Mouse (Mus musculus) neural tube, embryonic 13.5 days (tissue): ENCODE data around the gene 1700008O03Rik. TPM values are rescaled to one million over a fixed set of nuclear protein-coding genes. Genes with fewer than 3 reads are reported as not detected.

ENCODE experiments used
- ATAC-seq: fragments of 200-750 bp; cut with Nextera tagmentation; 2 replicates; pipeline ENCODE4 v1.8.0; 2017; ENCODE audit warnings: low read depth, mild to moderate bottlenecking, moderate TSS enrichment, moderate library complexity
- H3K27ac ChIP-seq: fragments of 300-500 bp; sonication (generic); replicated peaks from 2 replicates; pipeline ENCODE4 v1.5.1; 2015; ENCODE audit warnings: moderate library complexity, mild to moderate bottlenecking, inconsistent platforms
- H3K27me3 ChIP-seq: fragments of 300-500 bp; sonication (generic); 2 replicates; pipeline ENCODE4 v1.6.1; 2015; ENCODE audit warnings: mild to moderate bottlenecking, inconsistent platforms
- H3K36me3 ChIP-seq: fragments of 300-500 bp; sonication (generic); 2 replicates; pipeline ENCODE4 v1.6.1; 2015; ENCODE audit warnings: mild to moderate bottlenecking, inconsistent platforms
- H3K4me1 ChIP-seq: fragments of 300-500 bp; sonication (generic); replicated peaks from 2 replicates; pipeline ENCODE4 v1.6.1; 2015; ENCODE audit warnings: inconsistent platforms
- H3K4me2 ChIP-seq: fragments of 300-500 bp; sonication (generic); 2 replicates; pipeline ENCODE4 v1.6.1; 2015; ENCODE audit warnings: inconsistent platforms, mild to moderate bottlenecking, moderate library complexity
- H3K4me3 ChIP-seq: fragments of 300-500 bp; sonication (generic); 2 replicates; pipeline ENCODE4 v1.5.1; 2015; ENCODE audit warnings: mild to moderate bottlenecking, inconsistent platforms
- H3K9ac ChIP-seq: fragments of 300-500 bp; sonication (generic); 2 replicates; pipeline ENCODE4 v1.6.1; 2015; ENCODE audit warnings: moderate library complexity, mild to moderate bottlenecking, inconsistent platforms
- H3K9me3 ChIP-seq: fragments of 300-500 bp; sonication (generic); 2 replicates; pipeline ENCODE4 v1.6.1; 2016; ENCODE audit warnings: inconsistent platforms
- WGBS: fragments of 180-500 bp; shearing (Covaris S2); methylation state at CpG from one replicate; pipeline ENCODE4 v1.1.7; 2015; 5-methylcytosine and 5-hydroxymethylcytosine counted together
- polyA plus RNA-seq: library from polyadenylated mRNA; unstranded; fragments of >200 nt; fragmentation: Nextera tagmentation; extraction: Ambion mirVana; gene quantifications from 2 replicates; pipeline ENCODE4 v1.2.1, GENCODE M21; 2015

Gene 1700008O03Rik
- polyA plus RNA-seq = 1.0 and 1.5 TPM in 2 replicates

DNA sequence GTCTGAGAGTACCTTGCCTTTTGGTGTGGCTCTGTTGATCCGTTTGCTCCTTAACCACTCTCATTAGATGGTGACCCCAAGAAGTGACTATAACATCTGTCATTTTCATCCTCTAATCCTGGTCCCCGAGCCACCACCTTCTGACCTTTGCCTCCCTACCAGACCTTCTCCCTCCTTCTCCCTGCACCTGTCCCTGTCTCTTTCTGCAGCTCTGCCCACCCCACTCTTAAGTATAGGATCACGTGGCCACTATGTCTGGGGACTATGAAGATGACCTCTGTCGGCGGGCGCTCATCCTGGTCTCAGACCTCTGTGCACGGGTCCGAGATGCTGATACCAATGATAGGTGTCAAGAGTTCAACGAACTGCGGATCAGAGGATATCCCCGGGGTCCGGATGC is at the start of gene 1700008O03Rik:
1700008O03Rik (minus strand) TSS at position 101 of the 400 bp plus-strand sequence.
- Histone ChIP-seq H3K4me2 (peak within 1 kb of the TSS; percentile 92), H3K4me3 (peak within 1 kb of the TSS; percentile 54), H3K36me3 (no peaks in the 10 kb centered on the region), H3K27ac (no peak within 1 kb of the TSS), H3K4me1 (peaks cover 24% of the 10 kb centered on the region), H3K9me3 (no peaks in the 10 kb centered on the region), H3K9ac (peak within 1 kb of the TSS; percentile 80), H3K27me3 (peaks cover 27% of the 10 kb centered on the region)
- 78% methylated on average over 12 of the region's 12 CpGs for WGBS
- no peak for ATAC-seq

GRCm38 (mm10) chr7:44434089-44434488 is 48.5 kb upstream of the 1700008O03Rik start:
- no peak overlapping the region for H3K9ac ChIP-seq
- no peak overlapping the region for H3K4me3 ChIP-seq
- no peak for ATAC-seq
- H3K27ac ChIP-seq = no peak overlapping the region
- WGBS = 73% methylated on average over 9 of the region's 9 CpGs
- 0 out of 2 replicates have a peak, but pooled peaks cover 13% of the 10 kb centered on the region for H3K36me3 ChIP-seq
- no peaks in the 10 kb centered on the region for H3K27me3 ChIP-seq
- peaks cover 63% of the 10 kb centered on the region for H3K4me1 ChIP-seq
- no peak overlapping the region for H3K4me2 ChIP-seq
- no peaks in the 10 kb centered on the region for H3K9me3 ChIP-seq

DNA sequence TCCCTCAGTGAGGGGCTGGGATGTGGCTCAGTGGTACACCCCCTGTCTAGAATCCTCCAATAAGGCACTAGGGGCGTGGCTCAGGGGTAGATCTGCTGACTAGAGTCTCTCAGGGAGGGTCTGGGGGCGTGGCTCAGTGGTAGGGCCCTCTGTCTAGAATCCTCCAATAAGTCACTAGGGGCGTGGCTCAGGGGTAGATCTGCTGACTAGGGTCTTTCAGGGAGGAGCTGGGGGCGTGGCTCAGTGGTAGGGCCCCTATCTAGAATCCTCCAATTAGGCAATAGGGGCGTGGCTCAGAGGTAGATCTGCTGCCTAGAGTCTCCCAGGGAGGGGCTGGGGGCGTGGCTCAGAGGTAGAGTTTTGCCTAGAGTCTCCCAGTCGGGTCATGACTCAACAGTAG is 47.8 kb upstream of the 1700008O03Rik start:
- Histone ChIP-seq H3K9me3 (no peaks in the 10 kb centered on the region), H3K36me3 (0 out of 2 replicates have a peak, but pooled peaks cover 13% of the 10 kb centered on the region), H3K4me1 (peaks cover 62% of the 10 kb centered on the region), H3K9ac (no peak overlapping the region), H3K4me3 (no peak overlapping the region), H3K27me3 (no peaks in the 10 kb centered on the region), H3K27ac (no peak overlapping the region), H3K4me2 (no peak overlapping the region)
- ATAC-seq = 0 out of 2 replicates have a peak, but pooled peaks have one; percentile 4
- WGBS = 5% methylated on average over 7 of the region's 7 CpGs

DNA sequence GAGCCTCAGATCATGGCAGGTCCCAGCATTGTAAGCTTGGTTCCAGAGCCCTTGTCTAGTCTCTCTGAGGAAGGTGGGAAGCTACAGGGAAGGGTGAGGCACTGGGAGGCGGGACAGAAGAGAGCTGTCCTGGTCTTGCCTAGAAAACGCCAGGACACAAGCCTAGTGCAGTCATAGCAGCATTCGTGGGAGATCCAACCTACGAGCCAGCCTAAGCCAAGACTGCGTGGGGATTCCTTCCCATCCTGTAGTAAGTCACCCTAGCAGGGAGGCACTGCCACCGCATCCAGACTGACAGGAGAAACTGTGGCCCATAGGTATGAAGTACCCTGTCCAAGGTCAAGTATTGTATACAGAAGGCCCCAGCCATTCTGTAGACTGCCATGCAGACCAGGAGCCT is 46.9 kb upstream of the 1700008O03Rik start:
- no peak for ATAC-seq
- H3K27ac ChIP-seq = 0 out of 2 replicates have a peak overlapping the region, but pooled peaks have one; percentile 30
- no peaks in the 10 kb centered on the region for H3K27me3 ChIP-seq
- H3K4me1 ChIP-seq = peaks cover 62% of the 10 kb centered on the region
- no peak overlapping the region for H3K4me2 ChIP-seq
- H3K9ac ChIP-seq = peak overlapping the region; percentile 26; the same call in 1 of the 2 replicates
- H3K9me3 ChIP-seq = no peaks in the 10 kb centered on the region
- 0 out of 2 replicates have a peak, but pooled peaks cover 13% of the 10 kb centered on the region for H3K36me3 ChIP-seq
- WGBS = 76% methylated on average over 6 of the region's 6 CpGs
- no peak overlapping the region for H3K4me3 ChIP-seq

DNA sequence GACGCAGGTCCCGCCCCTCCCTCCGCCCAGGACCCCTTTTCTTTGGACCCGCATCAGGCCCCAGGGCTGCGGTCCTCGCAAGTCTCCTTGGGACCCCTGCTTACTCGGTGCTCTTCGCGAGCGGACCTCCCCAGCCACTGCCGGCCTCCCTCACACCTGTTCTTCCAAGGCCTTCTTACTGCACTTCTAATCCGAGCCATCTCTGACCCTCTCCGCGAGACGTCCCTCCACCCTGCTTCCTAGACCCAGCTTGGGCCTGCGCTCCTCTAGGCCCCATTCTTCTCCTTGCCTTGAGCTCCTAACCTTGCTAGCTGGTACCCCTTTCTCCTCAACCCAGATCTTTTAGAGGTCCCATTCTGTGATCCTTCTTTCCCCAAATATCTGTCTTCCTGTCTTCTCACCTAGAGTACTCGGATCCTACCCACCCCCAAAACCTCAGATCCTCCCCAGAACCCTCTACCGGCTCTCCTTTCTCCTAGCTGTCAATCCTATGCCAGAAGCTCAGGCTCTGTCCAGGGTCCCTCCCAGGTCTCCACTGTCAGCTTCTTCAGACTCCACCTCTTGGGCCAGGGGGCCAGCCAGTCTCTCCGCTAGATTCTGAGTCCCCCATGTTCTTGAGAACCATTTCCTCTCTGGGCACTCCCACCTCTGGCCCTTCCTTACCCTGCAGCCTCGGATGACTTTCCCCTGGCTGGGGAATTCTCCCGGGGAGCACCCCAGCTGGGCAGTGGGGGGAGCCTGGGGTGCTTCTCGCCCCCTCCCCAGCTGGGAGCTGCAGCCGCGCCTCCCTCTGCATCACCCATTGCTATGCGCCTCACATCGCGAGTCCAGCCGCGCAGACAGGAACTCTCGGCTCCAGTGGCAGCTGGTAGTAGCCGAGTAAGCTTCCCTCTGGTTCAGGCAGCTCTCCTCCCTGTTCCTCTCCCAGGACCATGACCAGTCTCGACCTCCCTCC is 44.2 kb upstream of the 1700008O03Rik start:
- ATAC-seq = peak; percentile 19
- peak overlapping the region; percentile 94 for H3K4me2 ChIP-seq
- H3K4me1 ChIP-seq = peaks cover 63% of the 10 kb centered on the region
- H3K9ac ChIP-seq = peak overlapping the region; percentile 97
- WGBS = 2% methylated on average over 29 of the region's 32 CpGs
- H3K4me3 ChIP-seq = peak overlapping the region; percentile 77
- 0 out of 2 replicates have a peak, but pooled peaks cover 2% of the 10 kb centered on the region for H3K36me3 ChIP-seq
- H3K27me3 ChIP-seq = no peaks in the 10 kb centered on the region
- H3K9me3 ChIP-seq = no peaks in the 10 kb centered on the region
- peak overlapping the region; percentile 99 for H3K27ac ChIP-seq

GRCm38 (mm10) chr7:44428968-44429521 is 43.4 kb upstream of the 1700008O03Rik start, which contains the start of gene Lrrc4b:
Gene Lrrc4b, plus strand, starts transcription at chr7:44429018.
- Histone ChIP-seq H3K27ac (peak within 1 kb of the TSS; percentile 99), H3K4me3 (peak within 1 kb of the TSS; percentile 77), H3K4me1 (peaks cover 60% of the 10 kb centered on the region), H3K36me3 (no peaks in the 10 kb centered on the region), H3K27me3 (no peaks in the 10 kb centered on the region), H3K9me3 (no peaks in the 10 kb centered on the region), H3K4me2 (peak within 1 kb of the TSS; percentile 94), H3K9ac (peak within 1 kb of the TSS; percentile 97)
- ATAC-seq = peak; percentile 62
- under 1% methylated on average over 49 of the region's 69 CpGs for WGBS

DNA sequence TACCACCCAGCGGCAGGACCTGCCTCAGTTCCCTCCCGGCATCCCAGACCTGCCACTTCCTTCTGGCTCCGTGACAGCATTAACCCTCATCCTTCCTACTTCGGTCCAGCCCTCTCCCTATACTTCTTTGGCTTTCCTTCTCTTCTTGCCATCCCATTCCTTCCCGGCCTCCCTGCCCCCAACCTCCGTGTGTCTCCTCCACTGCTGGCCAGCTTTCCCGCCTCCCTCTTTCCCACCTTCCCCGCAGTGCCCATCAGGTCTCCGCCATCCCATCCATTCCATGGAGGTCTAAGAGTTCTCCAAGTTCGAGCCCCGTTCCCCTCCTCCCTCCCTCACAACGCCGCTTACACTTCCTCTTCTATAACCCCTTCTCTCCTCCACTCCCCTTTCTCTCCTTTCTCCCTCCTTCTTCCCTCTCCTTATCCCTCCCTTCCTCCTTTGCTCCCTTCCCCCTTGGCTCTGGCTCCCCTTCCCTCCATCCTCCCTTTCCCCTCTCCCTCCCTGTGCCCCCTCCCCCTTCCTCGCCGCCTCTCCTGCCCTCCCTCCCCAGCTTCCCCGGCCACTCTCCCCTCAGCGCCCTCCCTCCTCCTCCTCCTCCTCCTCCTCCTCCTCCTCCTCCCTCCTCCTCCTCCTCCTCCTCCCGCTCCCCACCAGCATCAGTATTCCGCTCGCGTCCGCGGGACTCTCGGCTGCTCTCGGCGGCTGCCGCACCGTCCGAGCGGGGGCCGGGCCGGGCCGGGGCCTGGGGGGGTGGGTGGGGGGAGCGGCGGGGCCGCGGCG is 42.7 kb upstream of the 1700008O03Rik start:
- Histone ChIP-seq H3K27ac (peak overlapping the region; percentile 99), H3K4me1 (peaks cover 55% of the 10 kb centered on the region), H3K4me3 (peak overlapping the region; percentile 77), H3K36me3 (no peaks in the 10 kb centered on the region), H3K27me3 (no peaks in the 10 kb centered on the region), H3K4me2 (peak overlapping the region; percentile 94), H3K9me3 (no peaks in the 10 kb centered on the region), H3K9ac (peak overlapping the region; percentile 97)
- peak; percentile 36; the same call in 1 of the 2 replicates for ATAC-seq
- WGBS = 2% methylated on average over 14 of the region's 38 CpGs

DNA sequence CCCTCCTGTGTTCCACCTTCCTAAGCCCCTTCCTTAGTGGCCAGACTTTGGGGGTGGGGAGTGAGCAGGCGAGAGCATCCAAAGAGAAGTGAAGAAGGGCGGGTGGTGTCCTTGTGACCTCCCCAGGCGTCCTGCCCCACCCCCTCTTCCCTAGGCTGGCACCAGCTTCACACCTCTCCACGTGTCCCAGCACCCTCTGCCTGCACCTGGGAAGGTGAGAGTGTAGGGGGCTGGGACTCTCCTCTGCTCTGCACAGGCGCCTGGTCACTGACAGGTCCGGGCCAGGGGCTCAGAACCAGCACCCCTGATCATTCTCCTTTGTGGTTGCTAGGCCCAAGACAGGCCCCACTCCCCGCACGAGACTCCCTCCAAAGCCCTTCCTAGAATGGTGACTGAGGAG is 42.0 kb upstream of the 1700008O03Rik start:
- H3K27me3 ChIP-seq = no peaks in the 10 kb centered on the region
- H3K27ac ChIP-seq = peak overlapping the region; percentile 99
- 10% methylated on average over 8 of the region's 8 CpGs for WGBS
- ATAC-seq = 0 out of 2 replicates have a peak, but pooled peaks have one; percentile 9
- no peaks in the 10 kb centered on the region for H3K36me3 ChIP-seq
- peak overlapping the region; percentile 53 for H3K4me2 ChIP-seq
- H3K4me1 ChIP-seq = peaks cover 48% of the 10 kb centered on the region
- H3K9me3 ChIP-seq = no peaks in the 10 kb centered on the region
- H3K4me3 ChIP-seq = peak overlapping the region; percentile 77
- H3K9ac ChIP-seq = peak overlapping the region; percentile 97

DNA sequence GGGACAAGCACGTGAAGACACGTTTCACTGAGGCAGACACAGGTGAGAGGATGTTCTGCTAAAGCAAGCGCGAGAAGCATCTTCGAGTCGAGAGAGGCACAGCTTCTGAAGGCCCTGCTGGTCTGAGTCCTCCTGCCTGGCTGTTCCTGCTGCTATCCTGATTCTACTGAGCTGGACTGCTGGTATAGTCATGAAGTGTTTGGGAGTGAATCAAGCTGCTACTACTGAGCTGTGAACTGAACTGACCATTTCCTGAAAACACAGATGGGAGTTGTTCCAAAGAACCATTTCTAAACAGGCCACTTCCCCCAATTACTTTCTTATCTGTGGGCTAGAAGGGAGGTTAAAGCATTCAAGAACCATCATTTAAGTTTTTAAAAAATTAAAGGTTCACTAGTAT is 27.7 kb upstream of the 1700008O03Rik start:
- no peak overlapping the region for H3K4me3 ChIP-seq
- WGBS = 89% methylated on average over 6 of the region's 6 CpGs

GRCm38 (mm10) chr7:44411144-44411543 is 25.5 kb upstream of the 1700008O03Rik start:
- Histone ChIP-seq H3K27me3 (peaks cover 8% of the 10 kb centered on the region; the same call in 1 of the 2 replicates), H3K27ac (no peak overlapping the region), H3K4me3 (no peak overlapping the region), H3K4me2 (no peak overlapping the region), H3K9me3 (no peaks in the 10 kb centered on the region), H3K36me3 (no peaks in the 10 kb centered on the region), H3K4me1 (peaks cover 2% of the 10 kb centered on the region), H3K9ac (no peak overlapping the region)
- 86% methylated on average over 4 of the region's 4 CpGs for WGBS
- no peak for ATAC-seq

More for the DNA sequence above, 27.7 kb upstream of the 1700008O03Rik start:
- H3K27ac ChIP-seq = no peak overlapping the region
- H3K27me3 ChIP-seq = no peaks in the 10 kb centered on the region
- no peaks in the 10 kb centered on the region for H3K36me3 ChIP-seq
- no peak overlapping the region for H3K4me2 ChIP-seq
- H3K4me1 ChIP-seq = no peaks in the 10 kb centered on the region
- ATAC-seq = no peak
- H3K9ac ChIP-seq = no peak overlapping the region
- H3K9me3 ChIP-seq = no peaks in the 10 kb centered on the region

DNA sequence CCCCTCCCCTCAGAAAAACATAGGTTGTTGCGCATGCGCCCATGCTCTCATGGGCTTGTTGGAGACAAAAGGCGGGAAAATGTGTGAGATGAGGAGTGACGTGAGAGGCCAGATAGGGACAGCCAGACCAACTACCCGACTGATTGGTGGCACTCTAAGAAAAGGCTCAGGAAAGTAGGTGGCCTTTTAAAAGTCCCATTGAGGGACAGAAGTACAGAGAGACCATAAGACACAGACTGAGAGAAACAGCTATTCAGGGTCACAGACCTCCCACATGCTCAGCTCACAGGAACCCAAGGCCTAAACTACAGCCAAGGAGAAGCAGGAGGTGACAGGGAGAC is 20.4 kb upstream of the 1700008O03Rik start:
- Histone ChIP-seq H3K27ac (no peak overlapping the region), H3K36me3 (no peaks in the 10 kb centered on the region), H3K4me2 (no peak overlapping the region), H3K9me3 (no peaks in the 10 kb centered on the region), H3K4me3 (peak overlapping the region; percentile 39; the same call in 1 of the 2 replicates), H3K27me3 (peaks cover 15% of the 10 kb centered on the region), H3K9ac (no peak overlapping the region), H3K4me1 (peaks cover 8% of the 10 kb centered on the region)
- 0% methylated on average over 5 of the region's 5 CpGs for WGBS
- peak; percentile 52 for ATAC-seq
